Mouse (Mus musculus): ENCODE data around the gene Rab3gap2. TPM values are rescaled to one million over a fixed set of nuclear protein-coding genes. Genes with fewer than 3 reads are reported as not detected.

The Rab3gap2 gene
- total and polyA plus RNA-seq, 2 experiments from 2014 or later, result 19.7 to 34.4 TPM

DNA sequence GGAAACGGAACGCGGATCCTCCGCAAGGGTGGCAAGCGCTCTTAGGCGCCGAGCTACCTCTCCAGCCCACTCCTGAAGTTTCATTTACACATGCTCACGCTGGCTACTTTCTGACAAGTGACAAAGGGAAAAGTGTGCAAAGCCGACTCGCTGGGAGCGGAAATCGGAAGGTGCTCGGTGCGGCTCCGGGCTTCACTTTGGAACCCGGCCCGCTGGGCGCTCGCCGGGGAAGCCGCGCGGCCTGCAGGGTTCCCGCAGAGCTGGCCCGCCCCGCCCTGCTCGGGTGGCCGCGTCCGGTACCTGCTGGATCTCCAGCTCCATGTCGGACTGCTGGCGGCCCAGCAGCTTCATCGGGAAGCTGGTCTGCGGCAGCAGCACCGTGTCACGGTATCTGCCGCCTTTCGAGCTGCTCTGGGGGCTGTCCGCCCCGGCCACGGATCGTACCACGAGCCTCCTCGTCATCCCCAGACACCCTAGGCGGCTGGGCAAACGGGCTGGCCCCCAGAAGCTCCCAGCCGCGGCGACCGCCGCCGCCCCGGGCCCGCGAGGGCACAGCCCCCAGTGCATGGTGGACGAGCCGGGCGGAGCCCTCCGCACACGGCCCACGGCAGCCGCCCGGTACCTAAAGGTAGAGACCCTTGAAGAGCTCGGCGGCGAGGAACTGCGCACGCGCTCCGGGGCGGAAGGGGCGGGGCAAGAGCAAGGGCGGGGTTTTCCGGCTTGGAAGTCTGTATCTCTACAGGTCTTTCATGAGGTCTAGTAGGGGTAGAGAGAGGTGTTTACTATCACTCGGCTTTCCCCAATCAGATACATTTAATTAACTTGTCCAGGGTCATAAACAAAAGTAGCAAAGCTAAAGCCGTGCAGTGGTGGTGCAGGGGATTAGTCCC, 125.0 kb downstream of the Rab3gap2 start, which contains the start of gene Iars2:
Gene Iars2, minus strand, starts transcription at position 676 of the 890 bp plus-strand sequence.
- H3K36me3 ChIP-seq (ENCODE audit: insufficient read depth, low read length), result peaks cover 23% of the 10 kb centered on the region; the same call in 1 of the 2 replicates
- DNase-seq (ENCODE audit: low spot score), result peak; percentile 93
- peak within 1 kb of the TSS; percentile 84 for H3K4me3 ChIP-seq (ENCODE audit: low read length)
- H3K4me1 ChIP-seq (ENCODE audit: insufficient read depth, low read length), result peaks cover 5% of the 10 kb centered on the region; the same call in 1 of the 2 replicates
- H3K9ac ChIP-seq (replicated peaks; ENCODE audit: low read length), result peak within 1 kb of the TSS; percentile 79
- WGBS, result under 1% methylated on average over 70 of the region's 76 CpGs
- no peaks in the 10 kb centered on the region for H3K9me3 ChIP-seq (ENCODE audit: low read length)
- H3K4me2 ChIP-seq (ENCODE audit: low read depth, low read length), result peak within 1 kb of the TSS; percentile 83
- H3K27me3 ChIP-seq (ENCODE audit: insufficient read depth, low read length), result no peaks in the 10 kb centered on the region
- H3K27ac ChIP-seq, result peak within 1 kb of the TSS; percentile 90
- no peak for TF ChIP-seq CTCF (IDR thresholded peaks at IDR 0.05; ENCODE audit: low read depth)
- ATAC-seq, result peak; percentile 91

DNA sequence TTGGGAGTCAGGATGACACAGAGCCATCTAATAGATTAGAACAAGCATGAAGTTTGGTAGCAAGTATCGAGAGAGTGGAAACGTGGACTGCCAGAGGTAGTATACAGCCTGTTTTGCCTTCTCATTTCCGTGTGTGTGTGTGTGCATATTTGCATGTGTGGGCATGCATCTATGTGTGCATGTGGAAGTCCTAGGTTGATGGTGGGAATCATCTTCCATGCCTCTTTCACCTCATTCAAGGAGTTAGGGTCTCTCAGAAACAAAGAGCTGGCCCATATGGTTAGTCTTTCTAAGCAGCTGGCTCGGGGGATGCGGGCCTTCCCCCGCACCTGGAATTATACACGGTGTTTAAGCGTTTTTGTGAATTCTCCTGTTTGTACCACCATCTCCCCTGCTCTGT, 125.9 kb downstream of the Rab3gap2 start:
- H3K9me3 ChIP-seq (ENCODE audit: low read length), result no peaks in the 10 kb centered on the region
- 89% methylated on average over 8 of the region's 8 CpGs for WGBS
- H3K27ac ChIP-seq, result no peak overlapping the region
- peaks cover 5% of the 10 kb centered on the region; the same call in 1 of the 2 replicates for H3K4me1 ChIP-seq (ENCODE audit: insufficient read depth, low read length)
- no peak for TF ChIP-seq CTCF (IDR thresholded peaks at IDR 0.05; ENCODE audit: low read depth)
- peaks cover 15% of the 10 kb centered on the region; the same call in 1 of the 2 replicates for H3K36me3 ChIP-seq (ENCODE audit: insufficient read depth, low read length)
- ATAC-seq (no peak), DNase-seq (ENCODE audit: low spot score) (no peak)
- H3K4me3 ChIP-seq (ENCODE audit: low read length), result peak overlapping the region; percentile 84
- H3K4me2 ChIP-seq (ENCODE audit: low read depth, low read length), result peak overlapping the region; percentile 83
- no peak overlapping the region; the same call in 1 of the 2 replicates for H3K9ac ChIP-seq (replicated peaks; ENCODE audit: low read length)
- no peaks in the 10 kb centered on the region for H3K27me3 ChIP-seq (ENCODE audit: insufficient read depth, low read length)

GRCm38 (mm10) chr1:185331364-185331763, 127.4 kb downstream of the Rab3gap2 start:
- Histone ChIP-seq H3K4me2 (ENCODE audit: low read depth, low read length) (peak overlapping the region; percentile 75), H3K9ac (replicated peaks; ENCODE audit: low read length) (peak overlapping the region; percentile 66; the same call in 1 of the 2 replicates), H3K4me1 (ENCODE audit: insufficient read depth, low read length) (peaks cover 5% of the 10 kb centered on the region; the same call in 1 of the 2 replicates), H3K27me3 (ENCODE audit: insufficient read depth, low read length) (no peaks in the 10 kb centered on the region), H3K9me3 (ENCODE audit: low read length) (no peaks in the 10 kb centered on the region), H3K36me3 (ENCODE audit: insufficient read depth, low read length) (peaks cover 6% of the 10 kb centered on the region; the same call in 1 of the 2 replicates), H3K27ac (no peak overlapping the region), H3K4me3 (ENCODE audit: low read length) (peak overlapping the region; percentile 69)
- 0 out of 2 replicates have a peak, but pooled peaks have one; percentile 2 for TF ChIP-seq CTCF (IDR thresholded peaks at IDR 0.05; ENCODE audit: low read depth)
- ATAC-seq, result no peak
- WGBS, result 47% methylated on average over 5 of the region's 5 CpGs
- DNase-seq (ENCODE audit: low spot score), result no peak

DNA sequence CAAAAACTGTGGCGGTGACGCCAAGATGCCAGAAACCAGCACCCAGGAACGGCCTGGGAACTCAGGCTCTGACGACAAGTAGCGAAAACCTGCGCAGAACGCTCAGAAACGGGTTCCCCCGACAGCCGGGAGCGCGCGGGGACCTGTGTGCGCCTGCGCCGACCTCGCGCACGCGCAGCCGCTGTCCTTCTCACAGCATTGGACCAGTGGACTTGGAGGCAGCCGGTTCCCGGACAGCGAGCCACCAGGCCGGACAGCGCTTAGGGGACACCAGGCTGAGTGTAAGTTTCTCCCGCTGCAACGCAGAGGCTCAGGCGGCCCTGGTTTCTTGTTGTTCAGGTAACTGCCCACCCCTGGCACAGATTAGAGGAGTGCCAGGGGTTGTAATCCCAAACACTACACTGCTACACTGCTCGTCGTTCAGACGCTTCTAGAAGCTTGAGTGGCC, 128.1 kb downstream of the Rab3gap2 start, which contains the start of gene Bpnt1:
Gene Bpnt1, plus strand, starts transcription at position 167 of the 448 bp plus-strand sequence.
- H3K27me3 ChIP-seq (ENCODE audit: insufficient read depth, low read length), result no peaks in the 10 kb centered on the region
- no peak for TF ChIP-seq CTCF (IDR thresholded peaks at IDR 0.05; ENCODE audit: low read depth)
- peak within 1 kb of the TSS; percentile 66 for H3K9ac ChIP-seq (replicated peaks; ENCODE audit: low read length)
- no peaks in the 10 kb centered on the region for H3K9me3 ChIP-seq (ENCODE audit: low read length)
- H3K4me3 ChIP-seq (ENCODE audit: low read length), result peak within 1 kb of the TSS; percentile 69
- peak within 1 kb of the TSS; percentile 75 for H3K4me2 ChIP-seq (ENCODE audit: low read depth, low read length)
- 0 out of 2 replicates have a peak, but pooled peaks cover 1% of the 10 kb centered on the region for H3K36me3 ChIP-seq (ENCODE audit: insufficient read depth, low read length)
- DNase-seq (ENCODE audit: low spot score), result peak; percentile 97
- under 1% methylated on average over 32 of the region's 32 CpGs for WGBS
- H3K27ac ChIP-seq, result peak within 1 kb of the TSS; percentile 82
- peaks cover 5% of the 10 kb centered on the region; the same call in 1 of the 2 replicates for H3K4me1 ChIP-seq (ENCODE audit: insufficient read depth, low read length)
- peak; percentile 91 for ATAC-seq

GRCm38 (mm10) chr1:185333651-185334050, 129.7 kb downstream of the Rab3gap2 start:
- Histone ChIP-seq H3K4me2 (ENCODE audit: low read depth, low read length) (no peak overlapping the region), H3K27me3 (ENCODE audit: insufficient read depth, low read length) (no peaks in the 10 kb centered on the region), H3K4me3 (ENCODE audit: low read length) (no peak overlapping the region), H3K36me3 (ENCODE audit: insufficient read depth, low read length) (no peaks in the 10 kb centered on the region), H3K27ac (no peak overlapping the region), H3K9me3 (ENCODE audit: low read length) (no peaks in the 10 kb centered on the region), H3K4me1 (ENCODE audit: insufficient read depth, low read length) (peaks cover 5% of the 10 kb centered on the region; the same call in 1 of the 2 replicates), H3K9ac (replicated peaks; ENCODE audit: low read length) (no peak overlapping the region)
- no peak for TF ChIP-seq CTCF (IDR thresholded peaks at IDR 0.05; ENCODE audit: low read depth)
- WGBS, result 90% methylated on average over 5 of the region's 5 CpGs
- DNase-seq (ENCODE audit: low spot score), result no peak
- no peak for ATAC-seq

GRCm38 (mm10) chr1:185334136-185334535, 130.2 kb downstream of the Rab3gap2 start:
- no peaks in the 10 kb centered on the region for H3K27me3 ChIP-seq (ENCODE audit: insufficient read depth, low read length)
- H3K4me3 ChIP-seq (ENCODE audit: low read length), result no peak overlapping the region
- no peaks in the 10 kb centered on the region for H3K36me3 ChIP-seq (ENCODE audit: insufficient read depth, low read length)
- no peak overlapping the region for H3K9ac ChIP-seq (replicated peaks; ENCODE audit: low read length)
- H3K27ac ChIP-seq, result no peak overlapping the region
- no peaks in the 10 kb centered on the region for H3K9me3 ChIP-seq (ENCODE audit: low read length)
- TF ChIP-seq CTCF (IDR thresholded peaks at IDR 0.05; ENCODE audit: low read depth), result no peak
- no peak overlapping the region for H3K4me2 ChIP-seq (ENCODE audit: low read depth, low read length)
- ATAC-seq (no peak), DNase-seq (ENCODE audit: low spot score) (no peak)
- 80% methylated on average over 4 of the region's 4 CpGs for WGBS
- H3K4me1 ChIP-seq (ENCODE audit: insufficient read depth, low read length), result peaks cover 5% of the 10 kb centered on the region; the same call in 1 of the 2 replicates

All from hindbrain, postnatal 0 days (tissue).